Mouse (Mus musculus): ENCODE data around the gene Cd8a. TPM values are rescaled to one million over a fixed set of nuclear protein-coding genes. Genes with fewer than 3 reads are reported as not detected.

Cd8a gene
- total RNA-seq, 1 experiment from 2014 or later: 2.0 TPM

DNA sequence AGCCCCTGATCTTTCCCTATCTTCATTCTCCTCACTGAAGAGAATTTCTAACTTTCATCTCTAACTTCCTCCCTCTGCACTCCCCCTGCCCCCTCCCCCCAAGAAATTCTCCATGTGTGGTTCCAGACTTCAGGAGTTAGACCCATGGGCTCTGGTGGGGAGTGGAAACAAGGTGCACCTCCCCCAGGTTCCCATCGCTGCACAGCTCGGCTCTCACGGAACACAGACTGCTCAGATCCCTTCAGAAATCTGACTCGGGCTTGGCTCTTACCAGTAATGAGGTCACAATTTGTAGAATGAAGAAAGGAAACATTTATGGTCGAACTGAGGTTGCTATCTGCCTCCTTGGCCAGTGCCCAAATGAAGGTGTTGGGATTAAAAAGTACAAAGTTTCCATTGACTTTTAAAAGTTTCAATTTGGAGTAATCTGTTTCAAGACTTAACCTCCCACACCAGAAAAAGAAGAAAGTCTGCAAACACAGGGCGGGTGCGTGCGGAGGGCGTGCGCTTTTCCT is 12.0 kb upstream of the Cd8a start:
- ATAC-seq (replicated peaks; ENCODE audit: insufficient number of reproducible peaks, low FRiP score, low TSS enrichment, poor library complexity, severe bottlenecking): no peak

DNA sequence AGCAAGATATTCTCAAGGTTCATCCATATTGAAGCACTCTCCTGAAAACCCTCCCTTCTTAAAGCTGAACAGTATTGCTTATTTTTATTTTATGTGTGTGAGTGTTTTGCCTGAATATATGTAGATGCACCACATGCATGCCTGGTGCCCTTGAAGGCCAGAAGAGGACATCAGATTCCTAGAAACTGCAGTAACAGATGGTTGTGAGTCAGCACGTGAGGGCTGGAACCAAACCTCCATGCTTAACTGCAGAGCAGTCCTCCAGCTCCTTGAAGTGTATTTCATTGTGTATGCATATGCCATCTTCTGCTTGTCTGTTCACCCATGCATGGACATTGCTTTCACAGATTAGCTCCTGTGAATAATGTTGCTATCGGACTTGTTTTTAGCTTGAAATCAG is 9.2 kb upstream of the Cd8a start:
- no peak for ATAC-seq (replicated peaks; ENCODE audit: insufficient number of reproducible peaks, low FRiP score, low TSS enrichment, poor library complexity, severe bottlenecking)

GRCm38 (mm10) chr6:71369416-71369815 is 3.8 kb upstream of the Cd8a start:
- ATAC-seq (replicated peaks; ENCODE audit: insufficient number of reproducible peaks, low FRiP score, low TSS enrichment, poor library complexity, severe bottlenecking): no peak

- no peak for ATAC-seq (replicated peaks; ENCODE audit: insufficient number of reproducible peaks, low FRiP score, low TSS enrichment, poor library complexity, severe bottlenecking)
Observed at GRCm38 (mm10) chr6:71371085-71371605, 2.1 kb upstream of the Cd8a start.

- no peak for ATAC-seq (replicated peaks; ENCODE audit: insufficient number of reproducible peaks, low FRiP score, low TSS enrichment, poor library complexity, severe bottlenecking)
Observed at GRCm38 (mm10) chr6:71372041-71372720, 1.0 kb upstream of the Cd8a start.

DNA sequence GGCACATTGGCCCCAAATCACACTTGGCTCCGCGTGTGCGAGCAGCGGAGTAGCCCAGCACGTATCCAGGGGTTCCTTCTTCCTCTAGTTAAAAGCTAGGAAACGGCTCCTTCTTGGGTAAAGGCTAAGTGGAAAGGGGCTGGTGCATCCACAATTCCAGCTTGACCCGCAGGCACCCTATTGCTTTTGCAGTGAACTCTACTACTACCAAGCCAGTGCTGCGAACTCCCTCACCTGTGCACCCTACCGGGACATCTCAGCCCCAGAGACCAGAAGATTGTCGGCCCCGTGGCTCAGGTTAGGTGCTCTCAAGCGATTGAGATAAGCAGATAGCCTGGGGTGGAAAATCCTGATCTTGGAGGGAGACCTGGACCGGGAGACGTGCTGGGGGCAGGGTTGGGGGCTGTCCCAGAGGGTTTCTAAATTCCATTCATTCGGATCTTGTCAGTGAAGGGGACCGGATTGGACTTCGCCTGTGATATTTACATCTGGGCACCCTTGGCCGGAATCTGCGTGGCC is 1.1 kb downstream of the Cd8a start:
- ATAC-seq (replicated peaks; ENCODE audit: insufficient number of reproducible peaks, low FRiP score, low TSS enrichment, poor library complexity, severe bottlenecking): no peak

DNA sequence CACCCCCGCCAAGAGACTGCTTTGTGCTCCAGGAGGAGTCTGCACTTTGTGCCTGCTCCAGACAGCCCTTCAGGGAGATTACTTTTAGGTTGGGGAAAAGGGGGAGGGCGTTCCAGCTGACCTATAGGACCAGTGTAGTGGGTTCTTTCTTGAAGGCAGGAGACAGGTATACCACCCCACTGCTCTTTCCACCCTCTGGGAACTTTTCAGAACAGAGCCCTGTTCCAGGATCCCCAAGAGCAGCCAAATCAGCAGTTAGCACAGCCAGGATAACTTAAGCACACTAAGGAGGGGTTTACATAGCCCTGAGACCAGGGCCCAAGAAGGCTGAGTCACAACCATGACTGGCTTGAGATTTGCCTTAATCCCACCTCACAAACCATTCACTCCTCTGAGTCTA is 1.7 kb downstream of the Cd8a start:
- no peak for ATAC-seq (replicated peaks; ENCODE audit: insufficient number of reproducible peaks, low FRiP score, low TSS enrichment, poor library complexity, severe bottlenecking)

DNA sequence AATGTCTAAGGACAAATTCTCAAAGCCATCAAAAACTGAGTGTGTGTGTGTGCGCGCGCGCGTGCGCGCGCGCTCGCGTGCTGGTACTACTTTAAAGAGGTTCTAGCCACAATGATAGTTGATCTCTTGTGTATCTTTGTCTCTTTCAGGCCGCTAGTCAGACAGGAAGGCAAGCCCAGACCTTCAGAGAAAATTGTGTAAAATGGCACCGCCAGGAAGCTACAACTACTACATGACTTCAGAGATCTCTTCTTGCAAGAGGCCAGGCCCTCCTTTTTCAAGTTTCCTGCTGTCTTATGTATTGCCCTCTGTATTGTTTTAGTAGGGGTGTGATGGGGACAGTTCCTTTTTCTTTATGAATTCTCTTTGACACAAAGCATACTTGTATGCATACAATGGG is 3.5 kb downstream of the Cd8a start:
- ATAC-seq (replicated peaks; ENCODE audit: insufficient number of reproducible peaks, low FRiP score, low TSS enrichment, poor library complexity, severe bottlenecking): no peak

DNA sequence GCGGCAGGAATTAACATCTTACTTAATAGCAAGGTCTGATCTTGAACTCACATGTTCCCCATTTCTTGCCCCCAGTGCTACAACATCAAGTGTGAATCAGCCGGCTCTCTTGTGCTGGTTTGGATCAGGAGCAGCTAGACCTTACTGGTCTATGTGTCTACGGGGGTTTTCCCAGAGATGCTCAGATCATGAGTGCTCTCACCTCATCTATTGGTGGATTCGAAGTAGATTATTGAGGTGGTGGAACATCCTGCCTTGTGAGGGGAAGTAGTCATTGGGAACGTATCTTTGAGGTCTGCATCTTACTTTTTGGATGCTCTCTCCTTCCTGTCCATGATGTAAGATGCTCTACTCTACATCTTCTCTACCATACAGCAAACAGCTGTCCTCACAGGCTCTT is 8.4 kb downstream of the Cd8a start:
- ATAC-seq (replicated peaks; ENCODE audit: insufficient number of reproducible peaks, low FRiP score, low TSS enrichment, poor library complexity, severe bottlenecking): no peak

DNA sequence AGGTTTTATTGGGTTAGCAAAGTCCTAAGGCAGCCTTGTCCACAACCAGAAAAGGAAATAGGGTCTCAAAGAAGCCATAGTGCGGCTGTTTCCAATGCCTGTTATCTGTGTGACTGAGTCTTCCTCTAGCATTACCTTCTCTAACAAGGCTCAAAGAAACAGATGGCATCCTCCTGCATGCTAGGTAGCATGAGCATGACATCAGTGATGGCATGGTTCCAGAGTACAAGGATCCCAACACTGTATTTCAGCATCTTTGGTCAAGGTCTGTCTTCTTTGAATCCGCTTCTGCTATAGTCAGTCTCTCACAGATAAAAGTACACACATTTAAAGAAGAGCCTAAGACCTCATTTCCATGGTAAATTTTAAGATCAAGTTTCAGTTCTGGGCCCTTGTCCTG is 17.3 kb downstream of the Cd8a start:
- no peak for ATAC-seq (replicated peaks; ENCODE audit: insufficient number of reproducible peaks, low FRiP score, low TSS enrichment, poor library complexity, severe bottlenecking)

DNA sequence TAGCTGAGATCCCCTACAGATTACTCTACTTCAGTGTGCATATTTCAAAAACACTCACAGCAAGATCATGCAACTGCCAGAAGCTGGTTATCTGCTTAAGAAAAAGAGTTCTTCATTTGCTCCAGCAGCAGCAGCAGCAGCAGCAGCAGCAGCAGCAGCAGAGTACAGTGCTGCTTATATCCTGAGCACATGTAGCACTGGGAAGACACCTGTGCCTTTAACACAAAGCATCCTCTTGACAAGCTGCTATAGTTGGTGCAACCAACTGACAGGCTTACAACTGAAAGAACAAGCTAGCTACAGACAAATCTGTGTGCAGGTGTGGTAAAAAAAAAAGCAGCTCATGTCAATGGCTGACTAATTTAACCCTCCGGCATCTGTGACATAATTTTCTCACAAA is 22.8 kb downstream of the Cd8a start:
- no peak for ATAC-seq (replicated peaks; ENCODE audit: insufficient number of reproducible peaks, low FRiP score, low TSS enrichment, poor library complexity, severe bottlenecking)

DNA sequence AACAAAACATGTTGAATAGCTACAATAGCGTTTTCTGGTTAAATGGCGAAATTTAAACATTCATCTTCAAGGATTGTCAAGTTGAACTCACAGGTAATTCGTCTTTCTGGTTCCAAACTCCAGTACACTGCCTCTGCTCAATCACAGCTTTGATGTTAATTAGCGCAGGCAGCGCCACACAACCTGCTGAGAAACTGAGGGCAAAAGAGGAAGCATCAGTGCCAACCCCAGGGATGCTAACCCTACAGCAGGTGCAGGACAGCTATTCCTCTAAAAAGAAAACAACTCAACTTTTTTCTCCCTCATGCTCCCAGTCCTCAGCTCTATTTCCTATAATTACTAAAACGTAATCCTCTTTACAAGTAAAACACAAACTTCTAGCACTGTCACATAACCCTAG is 23.5 kb downstream of the Cd8a start:
- ATAC-seq (replicated peaks; ENCODE audit: insufficient number of reproducible peaks, low FRiP score, low TSS enrichment, poor library complexity, severe bottlenecking): no peak

DNA sequence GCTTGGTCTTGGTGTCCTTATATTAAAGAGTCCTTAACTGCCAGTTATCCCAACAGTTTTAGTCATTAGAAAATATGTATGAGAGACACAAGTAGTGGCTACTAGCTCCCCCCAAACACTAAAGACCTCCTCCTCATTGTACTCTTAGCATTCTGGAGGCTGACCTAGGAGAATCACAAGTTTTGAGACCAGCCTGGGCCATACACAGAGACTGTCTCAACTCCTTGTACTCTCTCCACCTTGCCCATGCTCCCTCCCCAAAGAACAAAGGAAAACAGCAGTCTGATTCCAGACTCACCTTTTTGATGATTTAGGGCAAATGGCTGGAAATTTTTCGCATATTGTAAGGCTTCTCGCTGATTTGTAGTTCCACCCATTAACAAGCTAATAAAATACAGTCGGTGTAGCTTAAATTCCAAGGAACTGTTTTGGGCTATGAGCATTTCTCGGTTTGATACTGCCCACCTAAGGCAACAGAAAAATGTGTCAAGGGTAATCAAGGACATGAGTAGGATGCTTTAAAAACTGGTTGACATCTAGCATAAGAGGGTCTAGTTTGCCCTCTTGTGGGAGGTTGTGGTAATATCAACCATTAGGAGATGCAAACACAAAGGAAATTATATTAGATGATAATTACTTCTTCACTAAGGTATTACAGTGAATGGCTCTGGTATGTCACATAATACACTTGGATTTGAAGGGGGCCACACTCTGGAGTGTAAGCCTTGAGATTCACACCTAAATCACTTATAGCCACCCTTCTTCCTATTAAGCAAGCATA is 25.8 kb downstream of the Cd8a start:
- no peak for ATAC-seq (replicated peaks; ENCODE audit: insufficient number of reproducible peaks, low FRiP score, low TSS enrichment, poor library complexity, severe bottlenecking)

DNA sequence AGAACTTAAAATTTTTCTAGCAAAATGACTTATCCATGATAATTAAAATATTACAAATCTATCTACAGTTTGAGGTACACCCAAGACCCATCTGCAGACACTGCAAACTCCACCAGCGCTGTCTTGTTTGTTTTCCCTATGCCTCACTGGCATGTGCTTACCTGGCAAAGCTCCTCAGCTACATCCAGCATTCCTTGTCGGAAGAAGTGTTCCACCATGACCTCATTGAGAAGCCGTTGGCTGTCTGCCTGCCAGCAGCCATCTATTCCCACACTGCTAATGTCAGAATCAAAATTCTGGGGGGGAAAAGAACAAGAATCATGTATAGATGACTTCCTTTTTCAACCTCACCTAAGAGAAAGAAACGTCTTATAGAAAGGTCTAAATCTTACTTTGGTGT is 41.4 kb downstream of the Cd8a start:
- no peak for ATAC-seq (replicated peaks; ENCODE audit: insufficient number of reproducible peaks, low FRiP score, low TSS enrichment, poor library complexity, severe bottlenecking)

DNA sequence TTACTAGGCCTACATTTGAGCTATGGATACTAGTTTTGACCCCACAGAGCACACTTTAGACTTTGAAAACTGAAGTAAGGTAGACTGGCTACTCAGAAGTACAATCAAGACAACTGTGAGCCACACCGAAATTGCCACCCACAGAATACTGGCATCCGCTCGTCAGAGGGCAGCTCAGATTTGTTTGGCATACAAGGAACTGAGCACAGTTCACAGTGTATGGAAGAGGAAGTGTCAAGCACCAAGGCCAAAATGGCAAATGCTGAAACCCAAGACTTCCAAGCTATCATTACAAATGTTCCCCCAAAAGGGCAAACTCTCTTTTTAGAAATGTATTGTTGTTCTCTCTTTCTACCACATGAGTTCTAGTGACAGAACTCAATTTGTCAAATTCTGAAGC is 42.2 kb downstream of the Cd8a start:
- 0 out of 2 replicates have a peak, but pooled peaks have one; percentile 43 for ATAC-seq (replicated peaks; ENCODE audit: insufficient number of reproducible peaks, low FRiP score, low TSS enrichment, poor library complexity, severe bottlenecking)

- ATAC-seq (replicated peaks; ENCODE audit: insufficient number of reproducible peaks, low FRiP score, low TSS enrichment, poor library complexity, severe bottlenecking): peak; percentile 71
Observed at GRCm38 (mm10) chr6:71418874-71419273, 45.6 kb downstream of the Cd8a start.

DNA sequence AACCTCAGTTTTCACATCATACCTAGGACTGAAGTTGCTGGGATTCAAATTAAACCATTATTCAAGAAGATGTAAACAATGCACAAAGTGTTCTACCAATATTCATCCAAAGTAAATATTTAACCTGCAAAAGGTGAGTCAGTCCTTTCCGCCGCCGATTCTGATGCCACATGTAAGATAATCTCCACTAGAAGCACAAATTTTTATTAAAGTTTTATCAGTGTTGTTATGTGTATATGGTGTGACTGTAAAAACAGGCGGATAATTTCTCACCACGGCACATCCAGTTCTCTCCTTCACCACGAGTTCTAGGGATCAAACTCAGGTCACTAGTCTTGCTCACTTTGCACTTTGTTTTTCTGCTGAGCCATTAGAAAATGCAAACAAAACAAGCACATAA is 47.6 kb downstream of the Cd8a start:
- no peak for ATAC-seq (replicated peaks; ENCODE audit: insufficient number of reproducible peaks, low FRiP score, low TSS enrichment, poor library complexity, severe bottlenecking)

DNA sequence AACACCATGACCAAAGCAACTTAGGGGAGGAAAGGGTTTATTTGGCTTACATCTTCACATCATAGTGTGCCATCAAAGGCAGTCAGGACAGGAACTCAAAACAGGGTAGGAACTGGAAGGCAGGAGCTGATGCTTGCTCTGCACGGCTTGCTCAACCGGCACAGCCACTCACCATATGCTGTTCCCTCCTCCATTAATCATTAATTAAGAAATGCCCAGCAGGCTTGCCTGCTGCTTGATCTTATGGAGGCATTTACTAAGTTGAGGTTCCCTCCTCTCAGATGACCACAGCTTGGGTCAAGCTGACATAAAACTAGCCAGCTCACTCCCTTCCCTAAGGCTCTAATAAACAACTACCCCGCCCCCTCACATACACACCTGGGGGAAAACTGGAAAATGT is 48.9 kb downstream of the Cd8a start:
- ATAC-seq (replicated peaks; ENCODE audit: insufficient number of reproducible peaks, low FRiP score, low TSS enrichment, poor library complexity, severe bottlenecking): no peak

DNA sequence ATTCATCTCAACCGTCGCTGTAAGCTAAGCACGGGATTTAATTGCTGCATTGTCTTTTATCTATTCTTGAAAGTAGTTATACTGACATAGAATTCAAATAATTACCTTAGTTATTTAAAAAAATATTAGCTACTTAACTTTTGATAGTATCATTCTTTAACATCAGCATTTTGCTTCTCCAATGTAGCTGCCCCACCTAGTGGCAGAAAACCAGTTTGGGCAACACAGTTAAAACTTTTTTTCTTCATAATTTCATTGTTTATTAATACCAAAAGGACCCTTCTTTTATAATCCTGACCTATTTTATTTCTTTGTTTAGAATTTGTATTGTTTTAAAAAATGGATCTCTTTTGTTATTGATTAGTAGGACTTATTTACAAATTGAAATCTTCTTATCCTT is 49.9 kb downstream of the Cd8a start:
- no peak for ATAC-seq (replicated peaks; ENCODE audit: insufficient number of reproducible peaks, low FRiP score, low TSS enrichment, poor library complexity, severe bottlenecking)

DNA sequence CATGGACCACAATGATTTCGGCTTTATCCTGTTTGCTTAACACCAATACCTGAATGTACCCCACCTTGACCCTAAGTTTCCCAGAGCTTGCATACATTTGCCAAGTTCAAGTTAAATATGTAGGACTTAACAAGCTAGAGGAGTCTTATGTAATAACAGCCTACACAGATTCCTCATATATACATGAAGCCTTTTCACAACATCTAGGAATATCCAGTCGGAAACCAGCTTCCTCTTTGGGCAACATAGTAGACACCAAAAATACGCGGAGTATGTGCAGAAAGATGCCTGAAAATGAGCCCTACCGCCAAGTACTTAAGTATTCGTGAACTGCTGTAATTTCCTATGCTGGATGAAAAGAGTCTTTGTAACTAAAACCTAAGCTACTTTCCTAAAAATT is 52.5 kb downstream of the Cd8a start:
- ATAC-seq (replicated peaks; ENCODE audit: insufficient number of reproducible peaks, low FRiP score, low TSS enrichment, poor library complexity, severe bottlenecking): no peak

All from monocyte, adult 5-6 weeks (primary cell).